In the genomic region with DNA sequence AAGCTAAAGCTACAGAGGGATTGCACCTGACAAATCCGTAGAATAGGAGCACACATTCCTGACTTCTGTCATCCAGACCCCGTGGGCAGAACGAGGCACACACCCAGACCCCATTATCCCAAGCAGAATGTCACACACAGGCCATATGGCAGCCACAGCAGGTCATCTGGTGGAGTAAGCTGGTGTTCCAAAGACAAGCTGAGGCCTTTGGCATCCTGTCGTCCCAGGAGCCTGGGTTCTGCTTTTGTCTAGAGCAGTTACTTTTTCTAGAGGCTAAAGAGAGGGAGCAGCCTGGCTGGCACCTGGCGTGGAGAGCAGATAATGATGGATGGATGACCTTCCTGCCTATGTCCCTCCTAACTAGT, we compare ENCODE assay signal across 10 mouse cellular contexts.
DNase-seq lines count a peak whose midpoint lies in the region; ATAC-seq lines count a peak whose summit lies in the region.
"Had no signal": no experiment of that assay in that cellular context is flagged by ENCODE, and none has a peak within 500 bp of the region (broad histone marks: within the 10 kb centered on the region; RNA-seq: fewer than 3 reads in every experiment).

No protein-coding gene starts in this region.

- H3K36me3 ChIP-seq in forebrain, embryonic 14.5 days (ENCODE audit: control insufficient read depth, insufficient read depth, low read length), result no peaks in the 10 kb centered on the region
- no peaks in the 10 kb centered on the region for H3K36me3 ChIP-seq in neural tube, embryonic 13.5 days

- no peak overlapping the region for H3K4me2 ChIP-seq in forebrain, embryonic 14.5 days (ENCODE audit: low read length)
- H3K4me2 ChIP-seq in neural tube, embryonic 13.5 days, result no peak overlapping the region

- DNase-seq in left cerebral cortex, postnatal 4 days, result peak; percentile 87
- no peak for DNase-seq in left cerebral cortex, postnatal 25 days (ENCODE audit: low spot score in 2 of 2)
- DNase-seq in cerebellum, adult 18-20 months, result peak; percentile 92 to 93
- peak; percentile 57 for DNase-seq in forebrain, embryonic 14.5 days (ENCODE audit: low spot score)
- no peak for DNase-seq in spleen, postnatal 36 days (ENCODE audit: low spot score in 2 of 2)
- no peak for DNase-seq in urinary bladder, postnatal 10 days (ENCODE audit: low spot score)
- DNase-seq: heart, adult 18-20 months; thymus, adult 2 months had no signal

- no peak overlapping the region for H3K9ac ChIP-seq in forebrain, embryonic 14.5 days (ENCODE audit: low read length)
- no peak overlapping the region for H3K9ac ChIP-seq in neural tube, embryonic 13.5 days

- intact Hi-C loops in left cerebral cortex, postnatal 4 days (cut with DNase I), result no loop called here
- intact Hi-C loops in left cerebral cortex, postnatal 25 days (cut with DNase I), result no loop called here

- ATAC-seq in forebrain, embryonic 14.5 days, result peak; percentile 51; the same call in 1 of the 2 replicates
- ATAC-seq in neural tube, embryonic 13.5 days (ENCODE audit: low read depth), result no peak
- ATAC-seq: intestine, postnatal 0 days had no signal

- H3K9me3 ChIP-seq in forebrain, embryonic 14.5 days (replicated peaks; ENCODE audit: control insufficient read depth, low read length), result no peaks in the 10 kb centered on the region
- no peaks in the 10 kb centered on the region for H3K9me3 ChIP-seq in neural tube, embryonic 13.5 days

- H3K27ac ChIP-seq in forebrain, embryonic 14.5 days (ENCODE audit: low read depth, low read length), result peak overlapping the region; percentile 33; the same call in 1 of the 2 replicates
- H3K27ac ChIP-seq in neural tube, embryonic 13.5 days (replicated peaks), result peak overlapping the region; percentile 39

- no peak overlapping the region for H3K4me3 ChIP-seq in forebrain, embryonic 14.5 days (ENCODE audit: low read depth, low read length)
- no peak overlapping the region for H3K4me3 ChIP-seq in neural tube, embryonic 13.5 days

- peaks cover 6% of the 10 kb centered on the region; the same call in 1 of the 2 replicates for H3K4me1 ChIP-seq in forebrain, embryonic 14.5 days (ENCODE audit: control insufficient read depth, insufficient read depth, low read length)
- H3K4me1 ChIP-seq in neural tube, embryonic 13.5 days (replicated peaks), result peaks cover 51% of the 10 kb centered on the region

- 21% methylated on average over 5 of the region's 5 CpGs for WGBS in forebrain, embryonic 14.5 days
- 12% methylated on average over 5 of the region's 5 CpGs for WGBS in neural tube, embryonic 13.5 days

- no peaks in the 10 kb centered on the region for H3K27me3 ChIP-seq in forebrain, embryonic 14.5 days (replicated peaks; ENCODE audit: control insufficient read depth, insufficient read depth, low read length)
- no peaks in the 10 kb centered on the region for H3K27me3 ChIP-seq in neural tube, embryonic 13.5 days

Comparison
In these comparisons a context has a peak if more than half of its experiments do, and no peak if none do; other contexts are left out.
1. DNase-seq: peak in left cerebral cortex, postnatal 4 days (single experiment), cerebellum, adult 18-20 months (2 of 2) and forebrain, embryonic 14.5 days (single experiment); none in left cerebral cortex, postnatal 25 days (0 of 2), spleen, postnatal 36 days (0 of 2) and urinary bladder, postnatal 10 days (single experiment).